Mouse (Mus musculus) liver, embryonic 12.5 days (tissue): ENCODE data around the gene Tfr2. TPM values are rescaled to one million over a fixed set of nuclear protein-coding genes. Genes with fewer than 3 reads are reported as not detected.

Experiments
- ATAC-seq: fragments of 200-750 bp; cut with Nextera tagmentation; 2 replicates; pipeline ENCODE4 v1.8.0; 2017; ENCODE audit warnings: moderate number of reproducible peaks, mild to moderate bottlenecking, moderate library complexity
- H3K27ac ChIP-seq: fragments of 300-500 bp; sonication (generic); 2 replicates; pipeline ENCODE4 v1.5.1; 2016; ENCODE audit warnings: mild to moderate bottlenecking
- H3K27me3 ChIP-seq: fragments of 300-500 bp; sonication (generic); replicated peaks from 2 replicates; pipeline ENCODE4 v1.6.1; 2016; ENCODE audit warnings: mild to moderate bottlenecking, moderate library complexity
- H3K36me3 ChIP-seq: fragments of 300-500 bp; sonication (generic); 2 replicates; pipeline ENCODE4 v1.6.1; 2016; ENCODE audit warnings: mild to moderate bottlenecking, moderate library complexity
- H3K4me1 ChIP-seq: fragments of 300-500 bp; sonication (generic); 2 replicates; pipeline ENCODE4 v1.6.1; 2016
- H3K4me2 ChIP-seq: fragments of 300-500 bp; sonication (generic); 2 replicates; pipeline ENCODE4 v1.6.1; 2016; ENCODE audit warnings: mild to moderate bottlenecking, moderate library complexity
- H3K4me3 ChIP-seq: fragments of 300-500 bp; sonication (generic); 2 replicates; pipeline ENCODE4 v1.5.1; 2016; ENCODE audit warnings: mild to moderate bottlenecking, moderate library complexity
- H3K9ac ChIP-seq: fragments of 300-500 bp; sonication (generic); 2 replicates; pipeline ENCODE4 v1.6.1; 2016; ENCODE audit warnings: mild to moderate bottlenecking, moderate library complexity
- H3K9me3 ChIP-seq: fragments of 300-500 bp; sonication (generic); replicated peaks from 2 replicates; pipeline ENCODE4 v1.6.1; 2016; ENCODE audit warnings: mild to moderate bottlenecking, moderate library complexity
- WGBS: fragments of 180-500 bp; shearing (Covaris S2); methylation state at CpG from one replicate; pipeline ENCODE4 v1.1.7; 2016; ENCODE audit not compliant: insufficient replicate concordance; 5-methylcytosine and 5-hydroxymethylcytosine counted together
- polyA plus RNA-seq: library from polyadenylated mRNA; unstranded; fragments of >200 nt; fragmentation: Nextera tagmentation; extraction: Ambion mirVana; gene quantifications from 2 replicates; pipeline ENCODE4 v1.2.1, GENCODE M21; 2016

Gene Tfr2
- polyA plus RNA-seq, 1 experiment from 2014 or later = 51.0 TPM

DNA sequence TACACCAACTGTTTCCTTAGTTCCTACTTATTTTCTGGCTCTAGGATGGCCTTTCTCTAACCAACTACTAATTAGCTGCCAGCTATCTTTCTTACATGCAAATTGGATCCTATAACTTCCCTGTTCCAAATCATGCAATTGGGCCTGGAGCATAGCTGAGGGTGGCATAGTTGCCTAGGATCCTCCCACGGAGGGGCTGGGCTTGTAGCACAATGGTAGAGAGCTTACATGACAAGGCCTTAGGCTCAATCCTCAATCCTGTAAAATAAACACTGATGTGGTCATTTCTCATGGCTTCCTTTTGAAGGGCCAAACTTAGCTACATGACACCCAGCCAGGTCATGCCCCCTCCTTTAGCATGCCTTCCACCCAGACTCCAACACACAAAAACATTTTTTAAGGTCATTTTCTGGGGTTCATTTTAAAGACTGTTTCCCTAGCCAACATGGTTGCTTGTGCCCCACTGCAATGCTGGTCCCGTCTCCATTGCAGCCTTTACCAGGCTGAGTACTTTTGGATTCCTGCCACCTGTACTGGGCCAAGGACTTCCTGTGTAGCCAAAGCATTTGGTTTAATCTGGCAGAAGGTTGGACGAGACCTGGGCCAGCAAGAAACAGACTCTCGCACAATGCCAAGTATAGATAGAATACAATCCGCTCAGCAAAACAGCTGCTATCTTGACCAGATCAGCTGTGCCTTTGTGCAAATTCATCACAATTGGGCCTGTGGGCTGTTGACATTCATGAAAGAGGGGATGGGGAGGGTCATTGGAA is 27.7 kb upstream of the Tfr2 start:
- ATAC-seq = no peak
- Histone ChIP-seq H3K4me3 (no peak overlapping the region), H3K9ac (no peak overlapping the region), H3K4me1 (no peaks in the 10 kb centered on the region), H3K4me2 (no peak overlapping the region), H3K27ac (no peak overlapping the region), H3K36me3 (no peaks in the 10 kb centered on the region), H3K9me3 (no peaks in the 10 kb centered on the region), H3K27me3 (peaks cover 8% of the 10 kb centered on the region)
- 61% methylated on average over 5 of the region's 5 CpGs for WGBS

- Histone ChIP-seq H3K9me3 (no peaks in the 10 kb centered on the region), H3K4me1 (no peaks in the 10 kb centered on the region), H3K4me3 (no peak overlapping the region), H3K27me3 (peaks cover 14% of the 10 kb centered on the region), H3K9ac (no peak overlapping the region), H3K36me3 (no peaks in the 10 kb centered on the region), H3K27ac (no peak overlapping the region), H3K4me2 (no peak overlapping the region)
- 60% methylated on average over 6 of the region's 6 CpGs for WGBS
- no peak for ATAC-seq
Measured at GRCm38 (mm10) chr5:137544926-137545325, 24.7 kb upstream of the Tfr2 start.

GRCm38 (mm10) chr5:137545596-137545995 is 24.0 kb upstream of the Tfr2 start:
- WGBS = 64% methylated on average over 4 of the region's 4 CpGs
- Histone ChIP-seq H3K27ac (no peak overlapping the region), H3K9ac (no peak overlapping the region), H3K27me3 (peaks cover 19% of the 10 kb centered on the region), H3K9me3 (no peaks in the 10 kb centered on the region), H3K36me3 (no peaks in the 10 kb centered on the region), H3K4me2 (no peak overlapping the region), H3K4me3 (no peak overlapping the region), H3K4me1 (no peaks in the 10 kb centered on the region)
- no peak for ATAC-seq

DNA sequence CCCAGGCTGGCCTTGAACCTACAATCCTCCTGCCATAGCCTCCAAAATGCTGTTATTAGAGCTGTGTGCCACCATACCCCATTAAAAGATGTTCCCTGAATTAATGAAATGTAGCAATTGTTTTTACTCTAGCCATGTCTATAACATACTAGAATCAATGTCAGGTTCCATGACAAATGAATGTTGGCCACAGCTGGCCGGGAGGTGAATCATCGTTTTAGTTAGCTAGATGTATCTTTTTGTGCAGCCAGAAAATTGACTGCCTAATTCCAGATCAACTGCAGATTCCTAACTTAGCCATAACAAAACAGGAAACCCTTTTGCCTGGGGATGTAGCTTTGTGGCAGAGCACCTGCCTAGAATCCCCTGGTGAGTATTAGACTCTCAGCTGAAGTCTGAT is 19.8 kb upstream of the Tfr2 start:
- H3K4me2 ChIP-seq = no peak overlapping the region
- no peak overlapping the region for H3K4me3 ChIP-seq
- H3K9me3 ChIP-seq = no peaks in the 10 kb centered on the region
- H3K27me3 ChIP-seq = peaks cover 59% of the 10 kb centered on the region
- H3K9ac ChIP-seq = no peak overlapping the region
- WGBS = 71% methylated on average over 2 of the region's 2 CpGs
- ATAC-seq = no peak
- H3K36me3 ChIP-seq = no peaks in the 10 kb centered on the region
- peaks cover 7% of the 10 kb centered on the region for H3K4me1 ChIP-seq
- H3K27ac ChIP-seq = no peak overlapping the region

DNA sequence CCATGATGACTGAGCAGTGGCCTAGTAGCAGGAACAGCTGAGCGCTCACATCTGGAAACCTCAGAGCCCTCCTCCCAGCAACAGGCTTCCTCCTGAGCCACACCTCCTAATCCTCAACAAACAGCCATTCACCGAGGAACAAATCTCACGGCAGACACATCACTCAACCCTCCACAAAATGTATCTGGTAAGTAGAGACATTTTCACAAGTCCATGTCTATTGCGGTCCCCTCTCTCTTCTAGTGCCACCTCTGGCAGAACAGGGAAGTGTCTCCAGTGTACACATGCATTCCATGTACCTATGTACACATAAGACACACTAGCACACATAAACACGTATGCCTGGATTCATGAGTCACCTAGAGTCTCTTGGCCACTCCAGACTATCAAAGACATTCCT is 18.5 kb upstream of the Tfr2 start:
- whole genome bisulfite sequencing = 63% methylated on average over 5 of the region's 5 CpGs
- Histone ChIP-seq H3K36me3 (no peaks in the 10 kb centered on the region), H3K4me1 (peaks cover 7% of the 10 kb centered on the region), H3K27me3 (peaks cover 67% of the 10 kb centered on the region), H3K9me3 (no peaks in the 10 kb centered on the region), H3K4me3 (no peak overlapping the region), H3K4me2 (no peak overlapping the region), H3K9ac (no peak overlapping the region), H3K27ac (no peak overlapping the region)
- ATAC-seq = no peak

- WGBS = 29% methylated on average over 6 of the region's 6 CpGs
- peak overlapping the region; percentile 16; the same call in 1 of the 2 replicates for H3K4me3 ChIP-seq
- no peak for ATAC-seq
Measured at GRCm38 (mm10) chr5:137553000-137553399, 16.6 kb upstream of the Tfr2 start.

DNA sequence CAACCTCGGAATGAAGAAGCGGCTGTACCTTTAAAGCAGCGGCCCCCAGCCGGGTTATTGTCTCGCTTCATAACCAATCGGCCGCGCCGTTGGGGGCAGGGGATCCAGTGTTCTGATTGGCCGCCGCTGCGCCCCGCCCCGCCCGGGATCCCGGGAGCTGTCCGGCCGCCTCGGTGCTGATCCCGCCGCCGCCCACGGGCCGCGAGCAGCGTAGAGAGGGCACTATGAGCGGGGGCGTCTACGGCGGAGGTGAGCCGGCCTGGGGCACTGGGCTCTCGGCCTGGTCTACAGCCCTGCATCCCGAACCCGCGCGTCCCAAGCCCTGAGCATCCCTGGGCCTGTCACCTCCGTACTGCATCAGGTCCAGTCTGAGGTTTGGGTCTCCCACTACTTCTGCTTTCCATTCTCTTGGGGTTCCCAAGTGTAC is 16.2 kb upstream of the Tfr2 start, which contains the start of gene Actl6b:
TSS of gene Actl6b (plus strand) at position 107 of the 427 bp plus-strand sequence.
- Histone ChIP-seq H3K4me1 (peaks cover 7% of the 10 kb centered on the region), H3K27ac (no peak within 1 kb of the TSS), H3K9me3 (no peaks in the 10 kb centered on the region), H3K36me3 (no peaks in the 10 kb centered on the region), H3K4me3 (peak within 1 kb of the TSS; percentile 16; the same call in 1 of the 2 replicates), H3K27me3 (peaks cover 72% of the 10 kb centered on the region), H3K9ac (no peak within 1 kb of the TSS), H3K4me2 (peak within 1 kb of the TSS; percentile 46)
- WGBS = under 1% methylated on average over 37 of the region's 37 CpGs
- ATAC-seq = peak; percentile 65

More at GRCm38 (mm10) chr5:137553000-137553399, 16.6 kb upstream of the Tfr2 start:
- H3K4me2 ChIP-seq = peak overlapping the region; percentile 46
- no peak overlapping the region for H3K27ac ChIP-seq
- H3K36me3 ChIP-seq = no peaks in the 10 kb centered on the region
- H3K9ac ChIP-seq = no peak overlapping the region
- no peaks in the 10 kb centered on the region for H3K9me3 ChIP-seq
- H3K27me3 ChIP-seq = peaks cover 69% of the 10 kb centered on the region
- H3K4me1 ChIP-seq = peaks cover 7% of the 10 kb centered on the region

GRCm38 (mm10) chr5:137553898-137554297 is 15.7 kb upstream of the Tfr2 start:
- H3K4me2 ChIP-seq = peak overlapping the region; percentile 46; the same call in 1 of the 2 replicates

GRCm38 (mm10) chr5:137561556-137561955 is 8.1 kb upstream of the Tfr2 start:
- ATAC-seq = no peak
- WGBS = 51% methylated on average over 6 of the region's 6 CpGs
- Histone ChIP-seq H3K4me3 (no peak overlapping the region), H3K27me3 (peaks cover 43% of the 10 kb centered on the region), H3K4me2 (no peak overlapping the region), H3K36me3 (no peaks in the 10 kb centered on the region), H3K9me3 (no peaks in the 10 kb centered on the region), H3K9ac (no peak overlapping the region), H3K27ac (no peak overlapping the region), H3K4me1 (no peaks in the 10 kb centered on the region)

More at GRCm38 (mm10) chr5:137553898-137554297, 15.7 kb upstream of the Tfr2 start:
- 34% methylated on average over 11 of the region's 11 CpGs for WGBS
- no peak overlapping the region for H3K4me3 ChIP-seq
- no peak overlapping the region for H3K27ac ChIP-seq
- no peak for ATAC-seq
- no peak overlapping the region for H3K9ac ChIP-seq
- H3K36me3 ChIP-seq = no peaks in the 10 kb centered on the region
- peaks cover 77% of the 10 kb centered on the region for H3K27me3 ChIP-seq
- no peaks in the 10 kb centered on the region for H3K9me3 ChIP-seq
- peaks cover 7% of the 10 kb centered on the region for H3K4me1 ChIP-seq

GRCm38 (mm10) chr5:137562965-137563364 is 6.7 kb upstream of the Tfr2 start:
- H3K9me3 ChIP-seq = no peaks in the 10 kb centered on the region
- 71% methylated on average over 10 of the region's 10 CpGs for WGBS
- H3K4me2 ChIP-seq = no peak overlapping the region
- no peaks in the 10 kb centered on the region for H3K36me3 ChIP-seq
- ATAC-seq = 0 out of 2 replicates have a peak, but pooled peaks have one; percentile 13
- no peak overlapping the region for H3K4me3 ChIP-seq
- H3K4me1 ChIP-seq = peaks cover 4% of the 10 kb centered on the region
- H3K9ac ChIP-seq = no peak overlapping the region
- no peak overlapping the region for H3K27ac ChIP-seq
- peaks cover 54% of the 10 kb centered on the region for H3K27me3 ChIP-seq

GRCm38 (mm10) chr5:137565744-137566143 is 3.9 kb upstream of the Tfr2 start:
- 75% methylated on average over 6 of the region's 6 CpGs for WGBS
- H3K4me1 ChIP-seq = peaks cover 31% of the 10 kb centered on the region
- H3K36me3 ChIP-seq = no peaks in the 10 kb centered on the region
- H3K9ac ChIP-seq = no peak overlapping the region
- H3K4me2 ChIP-seq = no peak overlapping the region
- no peak overlapping the region for H3K27ac ChIP-seq
- no peaks in the 10 kb centered on the region; the same call in 1 of the 2 replicates for H3K9me3 ChIP-seq
- ATAC-seq = no peak
- H3K27me3 ChIP-seq = peaks cover 33% of the 10 kb centered on the region
- H3K4me3 ChIP-seq = no peak overlapping the region

GRCm38 (mm10) chr5:137566416-137566815 is 3.2 kb upstream of the Tfr2 start:
- Histone ChIP-seq H3K9me3 (no peaks in the 10 kb centered on the region; the same call in 1 of the 2 replicates), H3K9ac (no peak overlapping the region), H3K4me3 (no peak overlapping the region), H3K27me3 (peaks cover 26% of the 10 kb centered on the region), H3K36me3 (no peaks in the 10 kb centered on the region), H3K4me2 (no peak overlapping the region), H3K4me1 (peaks cover 38% of the 10 kb centered on the region), H3K27ac (no peak overlapping the region)
- WGBS = 81% methylated on average over 5 of the region's 5 CpGs
- ATAC-seq = no peak
